Mouse (Mus musculus) bone marrow, adult 2 months (tissue): Measurements from ENCODE around the gene Mgat4a. TPM values are rescaled to one million over a fixed set of nuclear protein-coding genes. Genes with fewer than 3 reads are reported as not detected.

Experiments
- H3K27ac ChIP-seq: fragments of 200-500 bp; 2 replicates; pipeline ENCODE4 v1.5.1; 2012; ENCODE audit warnings: low read depth, mild to moderate bottlenecking, control low read depth, inconsistent platforms, low read length; ENCODE audit not compliant: control insufficient read depth, poor library complexity, insufficient read depth
- H3K4me1 ChIP-seq: fragments of 200-500 bp; 2 replicates; pipeline ENCODE4 v1.6.1; 2011; ENCODE audit warnings: low read length; ENCODE audit not compliant: control insufficient read depth, insufficient read depth
- H3K4me3 ChIP-seq: fragments of 200-500 bp; replicated peaks from 2 replicates; pipeline ENCODE3; 2011; ENCODE audit warnings: mild to moderate bottlenecking, low read depth, low read length, control low read depth; ENCODE audit not compliant: control insufficient read depth
- CTCF ChIP-seq: fragments of 200-500 bp; IDR thresholded peaks from 2 replicates; pipeline ENCODE4 v1.5.1; 2011; ENCODE audit warnings: low read length, control low read depth; ENCODE audit not compliant: control insufficient read depth, insufficient read depth
- POLR2A ChIP-seq: fragments of 200-500 bp; IDR thresholded peaks from 2 replicates; pipeline ENCODE4 v1.6.1; 2011; ENCODE audit warnings: low read depth, mild to moderate bottlenecking, control low read depth, low read length, borderline replicate concordance; ENCODE audit not compliant: control insufficient read depth
- WGBS: fragments of 180-500 bp; shearing (Covaris S2); methylation state at CpG from one replicate; pipeline ENCODE4 v1.1.7; 2018; 5-methylcytosine and 5-hydroxymethylcytosine counted together
- polyA plus RNA-seq: library from polyadenylated mRNA; stranded (reverse); fragments of >200 nt; gene quantifications from 2 replicates; pipeline ENCODE4 v1.2.4, GENCODE M21; 2011; ENCODE audit warnings: low replicate concordance; ENCODE audit not compliant: missing spikeins, insufficient read depth, insufficient read length

Gene Mgat4a
- polyA plus RNA-seq, 1 experiment = 4.5 TPM

DNA sequence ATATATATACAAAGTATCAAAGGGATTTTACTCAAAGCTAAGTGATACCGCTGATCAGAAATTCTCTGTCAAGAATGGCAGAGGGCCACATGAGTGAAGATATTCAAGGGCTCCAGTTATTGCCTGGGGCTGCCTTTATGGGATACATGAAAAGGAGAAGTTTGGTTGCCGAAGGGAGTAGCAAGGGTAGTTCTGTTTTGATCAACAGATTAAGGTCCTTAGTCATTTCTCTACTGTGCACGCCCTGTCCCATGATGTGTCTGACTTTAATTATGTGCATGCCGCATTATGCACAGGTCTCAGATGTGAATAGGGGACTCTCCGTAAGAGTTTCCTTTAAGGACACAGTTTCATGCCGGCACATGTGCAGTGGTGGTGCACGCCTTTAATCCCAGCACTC, 83.3 kb downstream of the Mgat4a start:
- TF ChIP-seq POLR2A (no peak), CTCF (no peak)
- Histone ChIP-seq H3K4me3 (no peak overlapping the region), H3K4me1 (no peaks in the 10 kb centered on the region), H3K27ac (no peak overlapping the region)
- 73% methylated on average over 7 of the region's 7 CpGs for WGBS

DNA sequence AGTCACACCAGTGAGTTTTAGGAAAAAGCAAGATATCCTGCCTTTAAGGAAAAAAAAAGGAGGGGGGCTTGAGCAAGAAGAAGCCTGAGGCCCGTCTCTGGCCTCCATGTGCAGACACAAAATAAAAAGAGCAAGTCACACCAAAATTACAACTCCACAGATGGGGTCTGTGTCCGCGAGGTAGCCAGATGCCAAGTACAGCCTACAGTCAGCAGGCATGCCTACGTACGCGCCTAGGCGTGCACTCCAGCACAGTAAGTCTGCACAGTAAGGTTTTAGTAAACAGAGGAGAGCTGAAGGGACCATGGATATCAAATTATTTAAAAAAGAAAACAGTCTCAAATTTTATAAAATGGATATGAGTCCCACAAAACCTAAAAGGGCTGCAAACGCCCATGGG, 89.5 kb downstream of the Mgat4a start:
- no peak for TF ChIP-seq CTCF
- no peak for TF ChIP-seq POLR2A
- WGBS = 92% methylated on average over 8 of the region's 8 CpGs
- Histone ChIP-seq H3K27ac (no peak overlapping the region), H3K4me3 (no peak overlapping the region), H3K4me1 (no peaks in the 10 kb centered on the region; the same call in 1 of the 2 replicates)

DNA sequence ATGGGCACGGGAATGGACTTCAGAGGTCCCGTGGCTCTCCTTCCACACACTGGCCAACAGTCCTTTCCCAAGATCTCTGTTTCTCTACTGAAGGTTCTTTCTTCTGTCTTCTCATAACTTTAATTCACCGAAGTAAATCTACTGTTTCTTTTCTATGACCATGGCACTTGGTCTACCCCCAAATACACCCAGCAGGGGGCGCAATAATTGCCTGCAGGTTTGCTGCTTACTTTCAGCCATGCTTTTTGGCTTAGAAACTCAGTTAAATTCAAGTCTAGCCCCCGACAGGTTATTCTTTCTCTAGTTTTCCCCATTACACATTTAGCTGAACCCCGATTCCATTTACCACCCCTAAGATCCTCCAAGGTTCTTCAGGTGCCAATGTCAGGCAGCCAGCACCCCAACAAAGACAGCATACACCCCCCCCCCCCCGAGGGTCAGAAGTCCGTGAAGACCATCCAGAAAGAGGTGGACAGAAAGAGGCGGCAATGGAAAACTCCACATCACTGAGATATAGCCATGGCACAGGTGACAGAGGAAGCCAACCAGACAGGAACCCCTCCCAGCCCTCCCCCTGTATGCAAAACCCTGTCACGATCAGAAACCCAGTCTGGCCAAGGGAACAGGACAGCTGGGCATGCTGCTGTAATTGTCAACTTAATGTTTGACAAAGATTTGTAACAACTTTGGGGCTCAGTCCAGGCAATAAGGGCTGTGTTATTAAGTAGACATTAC, 92.3 kb downstream of the Mgat4a start:
- WGBS = 76% methylated on average over 10 of the region's 10 CpGs
- no peak overlapping the region for H3K4me3 ChIP-seq
- no peak overlapping the region for H3K27ac ChIP-seq
- H3K4me1 ChIP-seq = no peaks in the 10 kb centered on the region; the same call in 1 of the 2 replicates
- TF ChIP-seq POLR2A (no peak), CTCF (peak; percentile 54)

DNA sequence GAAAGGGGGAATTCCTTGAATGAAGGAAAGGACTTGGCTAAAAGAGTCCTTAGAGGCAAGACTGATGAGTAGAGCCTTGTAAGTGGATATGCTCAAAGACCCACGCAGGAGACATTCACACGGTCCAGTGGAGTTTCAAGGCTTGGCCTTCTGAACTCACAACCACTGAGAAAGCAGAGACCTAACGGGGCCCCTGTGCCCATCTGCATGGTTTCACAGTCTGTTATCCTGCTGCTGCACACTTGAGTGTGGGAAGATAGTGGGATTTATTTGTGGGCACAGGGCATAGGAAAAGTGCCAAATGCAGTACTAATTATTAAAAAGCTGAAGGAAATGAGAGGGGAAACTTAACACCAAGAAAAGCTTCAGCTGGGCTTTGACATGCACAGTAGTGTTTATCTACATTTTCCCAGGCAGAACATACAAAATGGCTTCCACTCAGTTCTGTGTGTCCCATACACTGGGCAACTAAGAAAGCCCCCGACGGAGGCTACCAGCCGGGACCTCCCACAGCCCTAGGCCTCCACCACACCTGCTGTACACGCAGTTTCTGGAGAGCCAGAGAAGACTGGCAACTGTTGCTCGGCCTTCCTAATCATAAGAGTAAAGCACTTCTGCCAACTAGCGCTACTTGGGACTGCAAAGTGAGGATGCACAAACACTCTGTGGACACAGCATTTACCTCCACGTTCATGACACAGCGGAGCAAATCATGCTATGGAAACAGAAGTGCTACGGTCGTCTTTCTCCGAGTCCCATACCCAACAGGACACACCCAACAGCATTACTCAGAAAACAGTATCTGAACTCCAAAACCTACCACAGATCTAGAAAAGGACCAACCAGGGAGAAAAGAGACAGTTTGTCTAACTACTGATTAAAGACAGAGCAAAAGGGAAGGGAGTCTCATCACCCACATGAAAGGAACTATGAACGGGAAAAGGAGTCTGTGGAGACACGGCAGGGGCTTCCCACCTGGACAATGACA, 97.7 kb downstream of the Mgat4a start:
- no peak overlapping the region for H3K27ac ChIP-seq
- H3K4me1 ChIP-seq = no peaks in the 10 kb centered on the region; the same call in none of the 2 replicates
- no peak overlapping the region for H3K4me3 ChIP-seq
- TF ChIP-seq POLR2A = no peak
- no peak for TF ChIP-seq CTCF
- 87% methylated on average over 16 of the region's 16 CpGs for WGBS

DNA sequence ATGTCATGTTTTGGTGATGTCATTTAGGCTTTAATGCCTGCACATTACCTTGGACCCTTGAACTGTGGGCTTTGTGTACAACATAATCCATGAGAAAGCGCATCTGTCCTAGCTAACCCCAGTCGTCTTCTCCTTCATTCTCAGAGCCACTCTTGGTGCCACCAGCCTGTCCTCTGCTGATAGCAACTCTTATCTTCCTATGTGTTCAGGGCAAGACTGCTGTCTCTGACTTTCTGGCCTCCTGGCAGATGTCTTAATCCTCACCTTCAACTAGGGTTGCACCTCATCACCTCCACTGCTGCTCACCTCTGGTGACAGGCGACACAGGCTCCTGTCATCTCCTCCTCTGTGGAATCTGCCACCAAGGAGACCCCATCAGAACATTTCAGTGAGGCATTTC, 104.4 kb downstream of the Mgat4a start:
- 71% methylated on average over 3 of the region's 3 CpGs for WGBS
- TF ChIP-seq CTCF (no peak), POLR2A (no peak)
- H3K4me1 ChIP-seq = no peaks in the 10 kb centered on the region; the same call in none of the 2 replicates
- no peak overlapping the region for H3K4me3 ChIP-seq
- H3K27ac ChIP-seq = no peak overlapping the region

DNA sequence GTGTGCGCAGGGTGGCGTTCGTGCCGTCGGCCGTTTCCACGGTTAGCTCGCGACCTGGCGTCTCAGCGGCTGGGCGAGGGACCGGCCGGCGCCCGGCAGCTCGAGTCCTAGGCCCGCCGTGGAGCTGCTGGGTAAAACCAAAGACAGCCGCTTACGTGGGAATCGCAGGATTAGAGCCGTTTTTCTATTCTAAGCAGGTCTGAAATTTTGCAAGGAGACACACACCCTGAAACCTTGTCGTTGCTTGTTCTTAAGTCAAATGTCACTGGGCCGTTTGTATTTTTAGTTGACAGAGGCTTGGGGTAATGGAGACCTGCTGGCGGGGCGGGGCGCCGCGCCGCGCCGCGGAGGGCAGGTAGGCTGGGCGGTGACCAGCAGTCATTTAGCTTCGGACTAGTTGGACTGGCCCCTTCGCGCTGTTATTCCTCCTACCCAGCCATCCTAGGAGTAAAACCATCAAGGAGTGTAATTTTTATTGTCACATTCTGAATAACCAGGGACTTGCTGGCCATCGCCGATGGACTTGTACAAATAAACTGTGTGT, 110.4 kb downstream of the Mgat4a start:
- Histone ChIP-seq H3K4me3 (peak overlapping the region; percentile 96), H3K27ac (peak overlapping the region; percentile 88), H3K4me1 (peaks cover 2% of the 10 kb centered on the region)
- WGBS = 2% methylated on average over 40 of the region's 40 CpGs
- no peak for TF ChIP-seq POLR2A
- no peak for TF ChIP-seq CTCF

DNA sequence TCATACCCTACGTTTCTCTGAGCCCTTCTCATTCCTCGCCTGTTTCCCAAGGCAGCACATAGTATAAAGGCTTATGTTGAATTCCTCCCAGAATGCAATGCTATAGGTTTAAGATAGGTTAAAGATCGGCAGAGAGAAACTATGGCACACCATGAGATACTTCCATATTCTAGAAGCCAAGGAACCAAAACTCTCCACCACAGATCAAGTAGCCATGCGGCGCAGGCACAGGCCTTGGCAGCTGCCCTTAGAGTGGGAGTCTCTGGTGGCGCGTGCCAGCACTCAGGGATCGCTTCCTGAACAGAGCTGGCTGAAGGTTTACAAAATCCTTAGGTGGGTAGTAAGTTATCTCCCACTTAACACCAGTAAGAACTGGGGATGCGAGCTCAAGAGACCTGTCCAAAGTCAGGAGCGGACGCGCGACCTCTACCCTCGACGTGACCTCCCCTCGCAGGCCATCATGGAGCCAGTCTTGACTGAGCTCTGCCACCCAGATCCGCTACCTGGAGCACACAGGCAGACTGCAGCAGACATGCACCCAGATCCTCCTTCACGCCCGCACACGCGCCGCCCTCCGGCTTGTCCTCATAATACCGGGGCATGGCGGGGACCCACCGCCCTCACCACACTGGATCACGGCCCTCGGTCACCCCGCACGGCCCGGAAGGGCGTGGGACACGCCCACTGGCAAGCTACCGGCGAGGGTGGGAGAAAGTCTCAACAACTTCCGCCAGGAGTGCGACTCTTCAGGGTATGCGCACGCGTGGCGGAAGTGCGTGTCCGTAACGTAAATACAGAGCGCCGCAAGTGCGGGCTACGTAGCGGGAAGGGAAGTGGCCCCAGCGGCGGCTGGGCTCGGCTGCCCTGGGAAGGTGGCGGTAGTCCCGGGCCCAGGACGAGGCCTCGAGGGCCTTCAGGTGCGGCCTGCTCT, 111.2 kb downstream of the Mgat4a start, which contains the start of the genes Coa5 and Unc50:
TSS of gene Coa5 (minus strand) at position 738 of the 931 bp plus-strand sequence.
TSS of gene Unc50 (plus strand) at position 774 of the 931 bp plus-strand sequence.
- WGBS = 1% methylated on average over 57 of the region's 57 CpGs
- Histone ChIP-seq H3K27ac (peak within 1 kb of the TSS; percentile 88), H3K4me3 (peak within 1 kb of the TSS; percentile 96), H3K4me1 (peaks cover 2% of the 10 kb centered on the region)
- TF ChIP-seq POLR2A (peak; percentile 87; the same call in 1 of the 2 replicates), CTCF (no peak)
